Mouse (Mus musculus) heart, adult 2 months (tissue): ENCODE results near the gene Vsig10.

Source experiments
- CTCF ChIP-seq: fragments of 200-600 bp; IDR thresholded peaks from 2 replicates; pipeline ENCODE4 v1.8.1; 2022; ENCODE audit warnings: antibody characterized with exemption, mild to moderate bottlenecking, moderate library complexity
- EP300 ChIP-seq: fragments of 200-500 bp; IDR thresholded peaks from 2 replicates; pipeline ENCODE4 v1.6.1; 2011; ENCODE audit warnings: low read depth, low read length, control low read depth; ENCODE audit not compliant: insufficient read depth
- POLR2A ChIP-seq: fragments of 200-500 bp; IDR thresholded peaks from 2 replicates; pipeline ENCODE4 v1.6.1; 2011; ENCODE audit warnings: mild to moderate bottlenecking, low read depth, low read length, control low read depth; ENCODE audit not compliant: insufficient read depth

DNA sequence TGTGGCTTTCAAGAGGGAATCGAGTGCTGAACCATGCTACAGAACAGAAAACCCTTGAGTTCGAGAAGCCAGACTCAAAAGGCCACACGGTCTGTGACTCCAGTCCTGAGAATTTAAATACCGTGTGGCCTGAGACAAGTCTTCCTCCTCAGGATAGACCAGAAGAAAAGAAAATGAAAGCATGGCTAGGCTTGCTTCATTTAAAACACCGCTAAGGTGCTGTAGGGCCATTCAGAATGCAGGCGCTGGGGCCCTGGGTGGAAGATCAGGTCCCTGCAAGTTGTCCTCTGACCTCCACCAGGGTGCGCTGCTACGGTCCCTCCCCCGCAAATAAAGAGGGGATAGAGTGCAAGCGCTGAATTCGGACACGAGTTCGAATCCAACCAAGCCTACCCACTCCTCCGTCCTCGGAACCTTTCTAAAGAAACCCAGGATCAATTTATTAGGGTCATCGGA is 69.4 kb downstream of the Vsig10 start:
- TF ChIP-seq CTCF (peak; percentile 51), EP300 (no peak), POLR2A (no peak)
